Mouse (Mus musculus) myocyte (in vitro differentiated cells): ENCODE data around the gene Rgr.

Experiments used
- E2F4 ChIP-seq: IDR thresholded peaks from one replicate; pipeline ENCODE4 v1.6.1; 2011; ENCODE audit warnings: mild to moderate bottlenecking, control low read depth, moderate library complexity; ENCODE audit not compliant: insufficient read depth
- MYOD1 ChIP-seq, 3 experiments: IDR thresholded peaks; one replicate each; pipeline ENCODE4 v1.6.1; 2011; ENCODE audit warnings: control low read depth in 2 of 3, low read depth in 2 of 3, mild to moderate bottlenecking in 2 of 3, moderate library complexity in 1 of 3; ENCODE audit not compliant: insufficient read length in 2 of 3, control insufficient read depth in 1 of 3
- POLR2A ChIP-seq: IDR thresholded peaks from one replicate; pipeline ENCODE4 v1.6.1; 2011; ENCODE audit warnings: low read depth, mild to moderate bottlenecking, control low read depth, moderate library complexity; ENCODE audit not compliant: insufficient read length
- REST ChIP-seq: IDR thresholded peaks from one replicate; pipeline ENCODE4 v1.6.1; 2011; ENCODE audit warnings: mild to moderate bottlenecking, control low read depth, moderate library complexity; ENCODE audit not compliant: insufficient read depth, insufficient read length
- TCF12 ChIP-seq: IDR thresholded peaks from one replicate; pipeline ENCODE4 v1.6.1; 2011; ENCODE audit warnings: mild to moderate bottlenecking, control low read depth; ENCODE audit not compliant: poor library complexity, insufficient read depth, severe bottlenecking
- USF1 ChIP-seq: IDR thresholded peaks from one replicate; pipeline ENCODE4 v1.6.1; 2011; ENCODE audit warnings: low read depth, mild to moderate bottlenecking, control low read depth, moderate library complexity

- TF ChIP-seq USF1 (no peak), MYOD1 (IDR thresholded peaks at IDR 0.05; ENCODE audit: control insufficient read depth in 1 of 3, insufficient read length in 2 of 3, low read depth in 2 of 3) (no peak), TCF12 (no peak), POLR2A (no peak), E2F4 (no peak), REST (no peak)
These were observed 45.2 kb downstream of the Rgr start for GRCm38 (mm10) chr14:37003431-37004095.
